Mouse (Mus musculus) macrophage (primary cell): ENCODE results near the gene Trp73. TPM values are rescaled to one million over a fixed set of nuclear protein-coding genes. Genes with fewer than 3 reads are reported as not detected.

ENCODE experiments used
- H3K27ac ChIP-seq: fragments of 350-480 bp; formaldehyde crosslinking; 2 replicates; pipeline ENCODE4 v1.9.0; 2021
- H3K36me3 ChIP-seq: fragments of 350-480 bp; formaldehyde crosslinking; 2 replicates; pipeline ENCODE4 v1.9.0; 2021; ENCODE audit errors: inconsistent target
- H3K4me3 ChIP-seq: fragments of 350-480 bp; formaldehyde crosslinking; 2 replicates; pipeline ENCODE4 v1.9.0; 2021; ENCODE audit errors: inconsistent target
- H3K79me2 ChIP-seq: fragments of 350-480 bp; formaldehyde crosslinking; 2 replicates; pipeline ENCODE4 v1.9.0; 2021; ENCODE audit errors: inconsistent target
- WGBS: methylation state at CpG from one replicate; pipeline ENCODE4 v1.1.7; 2026; ENCODE audit warnings: inconsistent platforms; ENCODE audit not compliant: missing documents; 5-methylcytosine and 5-hydroxymethylcytosine counted together
- polyA plus RNA-seq: library from polyadenylated mRNA; stranded (reverse); fragments of 250-400 nt; gene quantifications from 3 replicates; pipeline ENCODE4 v1.2.4, GENCODE M21; 2018; ENCODE audit warnings: inconsistent platforms
- total RNA-seq, 78 experiments: library from RNA; depleted of rRNA; stranded (reverse); fragments of 250-400 nt; gene quantifications; 1 replicate in 9 of 78; 2 replicates in 24 of 78; 3 replicates in 43 of 78; 4 replicates in 2 of 78; pipeline ENCODE4 v1.2.4; 2018; ENCODE audit warnings: inconsistent platforms in 56 of 78

The Trp73 gene
- total RNA-seq (2018; cell fraction: chromatin; rRNA removed): not detected
- not detected for total RNA-seq (2018; cell fraction: cytosol; rRNA removed)
- total RNA-seq (2018; cell fraction: nucleus; rRNA removed): not detected
- not detected in 3 replicates for polyA plus RNA-seq

GRCm38 (mm10) chr4:154140182-154140212 lies at the start of gene Trp73:
Gene Trp73 (minus strand): TSS chr4:154140208.
- peaks cover 18% of the 10 kb centered on the region; the same call in 1 of the 2 replicates for H3K79me2 ChIP-seq
- no peak within 1 kb of the TSS for H3K27ac ChIP-seq
- H3K4me3 ChIP-seq: no peak within 1 kb of the TSS
- 0% methylated on average over 4 of the region's 4 CpGs for WGBS
- no peaks in the 10 kb centered on the region for H3K36me3 ChIP-seq

GRCm38 (mm10) chr4:154188948-154189347 lies 48.9 kb upstream of the Trp73 start:
- Histone ChIP-seq H3K36me3 (no peaks in the 10 kb centered on the region), H3K4me3 (no peak overlapping the region), H3K27ac (no peak overlapping the region), H3K79me2 (no peaks in the 10 kb centered on the region)
- WGBS: 1% methylated on average over 8 of the region's 8 CpGs

GRCm38 (mm10) chr4:154186002-154186537 lies 46.1 kb upstream of the Trp73 start:
- no peaks in the 10 kb centered on the region for H3K79me2 ChIP-seq
- WGBS: 89% methylated on average over 11 of the region's 11 CpGs
- H3K36me3 ChIP-seq: no peaks in the 10 kb centered on the region
- no peak overlapping the region for H3K27ac ChIP-seq
- no peak overlapping the region for H3K4me3 ChIP-seq

GRCm38 (mm10) chr4:154185001-154185400 lies 45.0 kb upstream of the Trp73 start:
- 79% methylated on average over 5 of the region's 5 CpGs for WGBS
- Histone ChIP-seq H3K36me3 (no peaks in the 10 kb centered on the region), H3K27ac (no peak overlapping the region), H3K79me2 (no peaks in the 10 kb centered on the region), H3K4me3 (no peak overlapping the region)

GRCm38 (mm10) chr4:154183566-154183965 lies 43.6 kb upstream of the Trp73 start:
- 75% methylated on average over 5 of the region's 5 CpGs for WGBS
- Histone ChIP-seq H3K27ac (no peak overlapping the region), H3K4me3 (no peak overlapping the region), H3K79me2 (no peaks in the 10 kb centered on the region), H3K36me3 (no peaks in the 10 kb centered on the region)

GRCm38 (mm10) chr4:154181001-154181400 lies 41.0 kb upstream of the Trp73 start:
- Histone ChIP-seq H3K27ac (no peak overlapping the region), H3K36me3 (no peaks in the 10 kb centered on the region), H3K79me2 (no peaks in the 10 kb centered on the region), H3K4me3 (no peak overlapping the region)
- WGBS: 94% methylated on average over 7 of the region's 7 CpGs

GRCm38 (mm10) chr4:154177257-154177656 lies 37.2 kb upstream of the Trp73 start:
- no peak overlapping the region for H3K4me3 ChIP-seq
- no peaks in the 10 kb centered on the region for H3K79me2 ChIP-seq
- no peak overlapping the region for H3K27ac ChIP-seq
- H3K36me3 ChIP-seq: no peaks in the 10 kb centered on the region
- WGBS: 46% methylated on average over 8 of the region's 8 CpGs

GRCm38 (mm10) chr4:154171931-154172604 lies 32.1 kb upstream of the Trp73 start:
- H3K4me3 ChIP-seq: no peak overlapping the region
- no peaks in the 10 kb centered on the region for H3K79me2 ChIP-seq
- WGBS: 53% methylated on average over 13 of the region's 13 CpGs
- H3K36me3 ChIP-seq: no peaks in the 10 kb centered on the region
- no peak overlapping the region for H3K27ac ChIP-seq

- no peaks in the 10 kb centered on the region for H3K36me3 ChIP-seq
- no peak overlapping the region for H3K4me3 ChIP-seq
- H3K79me2 ChIP-seq: no peaks in the 10 kb centered on the region
- 3% methylated on average over 37 of the region's 37 CpGs for WGBS
- H3K27ac ChIP-seq: no peak overlapping the region
These were observed 31.3 kb upstream of the Trp73 start for GRCm38 (mm10) chr4:154171151-154171930.

GRCm38 (mm10) chr4:154170506-154171150 lies 30.6 kb upstream of the Trp73 start, which contains the start of gene Megf6:
Gene Megf6 (plus strand): TSS chr4:154170730.
- Histone ChIP-seq H3K79me2 (no peaks in the 10 kb centered on the region), H3K36me3 (no peaks in the 10 kb centered on the region), H3K27ac (no peak within 1 kb of the TSS), H3K4me3 (no peak within 1 kb of the TSS)
- under 1% methylated on average over 60 of the region's 61 CpGs for WGBS

GRCm38 (mm10) chr4:154170021-154170420 lies 30.0 kb upstream of the Trp73 start:
- H3K36me3 ChIP-seq: no peaks in the 10 kb centered on the region
- H3K79me2 ChIP-seq: no peaks in the 10 kb centered on the region
- H3K27ac ChIP-seq: no peak overlapping the region
- no peak overlapping the region for H3K4me3 ChIP-seq
- WGBS: 4% methylated on average over 15 of the region's 15 CpGs

- Histone ChIP-seq H3K27ac (no peak overlapping the region), H3K4me3 (no peak overlapping the region), H3K36me3 (no peaks in the 10 kb centered on the region), H3K79me2 (no peaks in the 10 kb centered on the region)
- 31% methylated on average over 5 of the region's 5 CpGs for WGBS
These were observed 27.0 kb upstream of the Trp73 start for GRCm38 (mm10) chr4:154167053-154167452.

GRCm38 (mm10) chr4:154163296-154163695 lies 23.3 kb upstream of the Trp73 start:
- no peak overlapping the region for H3K27ac ChIP-seq
- no peak overlapping the region for H3K4me3 ChIP-seq
- H3K79me2 ChIP-seq: peaks cover 20% of the 10 kb centered on the region; the same call in 1 of the 2 replicates
- H3K36me3 ChIP-seq: peaks cover under 1% of the 10 kb centered on the region
- 20% methylated on average over 7 of the region's 7 CpGs for WGBS

- 3% methylated on average over 73 of the region's 75 CpGs for WGBS
- H3K27ac ChIP-seq: peak within 1 kb of the TSS; percentile 53
- H3K4me3 ChIP-seq: peak within 1 kb of the TSS; percentile 89
- peaks cover 26% of the 10 kb centered on the region for H3K36me3 ChIP-seq
- H3K79me2 ChIP-seq: peaks cover 20% of the 10 kb centered on the region; the same call in 1 of the 2 replicates
These were observed 20.8 kb upstream of the Trp73 start, which contains the start of gene Tprgl for GRCm38 (mm10) chr4:154160538-154161390. Gene Tprgl (minus strand): TSS chr4:154160666.
